Mouse (Mus musculus): ENCODE measurements at regions not wholly inside any gene's neighbourhood (a gene's known extent, or its start where the extent isn't known, plus 50 kb on each side); places are given as distances from the start of the nearest gene placed in this dataset.

GRCm38 (mm10) chrX:11657606-11658254, 330.1 kb downstream of the H2al1j start:
- DNase-seq: no peak

- DNase-seq: no peak
These were observed 335.7 kb downstream of the H2al1j start for GRCm38 (mm10) chrX:11663187-11663829.

DNA sequence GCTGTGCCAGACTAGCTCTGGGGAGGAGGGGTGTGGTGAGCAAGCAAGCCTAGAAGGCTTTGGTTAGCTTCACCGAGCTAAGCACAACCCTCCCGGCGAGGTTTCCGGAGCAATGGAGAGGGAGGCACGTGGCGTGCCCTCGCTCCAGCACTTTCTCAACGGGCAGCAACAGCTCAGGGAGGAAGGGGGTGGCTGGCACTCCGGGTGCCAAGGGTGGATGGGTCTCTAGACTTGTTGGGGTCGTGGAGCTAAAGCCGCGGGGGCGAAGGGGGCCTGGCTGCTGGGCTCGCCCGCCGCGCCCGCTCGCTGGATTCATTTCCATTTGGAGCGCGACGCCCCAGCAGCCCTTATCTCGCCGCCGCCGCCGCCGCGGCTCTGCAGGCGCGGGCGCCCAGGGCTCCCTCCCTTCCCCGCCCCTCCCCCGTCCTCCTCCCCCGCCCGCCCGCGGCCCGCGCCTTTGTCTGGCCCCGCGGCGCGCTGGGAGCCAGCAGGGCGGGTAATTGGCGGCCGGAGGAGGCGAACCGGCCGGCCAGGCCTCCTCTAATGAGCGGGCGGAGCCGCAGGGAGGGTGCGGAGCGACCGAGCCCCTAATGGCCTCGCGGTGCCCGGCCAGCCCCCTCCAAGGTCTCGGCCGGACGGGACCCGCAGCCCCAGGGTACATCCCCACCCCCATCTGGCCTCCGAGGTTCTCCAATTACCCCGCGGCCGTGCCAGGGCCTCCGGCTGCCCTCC, 336.9 kb downstream of the H2al1j start:
- DNase-seq: peak; percentile 72

GRCm38 (mm10) chrX:11665077-11665974, 337.7 kb downstream of the H2al1j start:
- peak; percentile 37 for DNase-seq

GRCm38 (mm10) chrX:11666517-11666916, 338.9 kb downstream of the H2al1j start:
- DNase-seq: no peak

GRCm38 (mm10) chrX:11671805-11672204, 344.2 kb downstream of the H2al1j start:
- no peak for DNase-seq

GRCm38 (mm10) chrX:11678086-11678485, 350.5 kb downstream of the H2al1j start:
- DNase-seq: no peak

DNA sequence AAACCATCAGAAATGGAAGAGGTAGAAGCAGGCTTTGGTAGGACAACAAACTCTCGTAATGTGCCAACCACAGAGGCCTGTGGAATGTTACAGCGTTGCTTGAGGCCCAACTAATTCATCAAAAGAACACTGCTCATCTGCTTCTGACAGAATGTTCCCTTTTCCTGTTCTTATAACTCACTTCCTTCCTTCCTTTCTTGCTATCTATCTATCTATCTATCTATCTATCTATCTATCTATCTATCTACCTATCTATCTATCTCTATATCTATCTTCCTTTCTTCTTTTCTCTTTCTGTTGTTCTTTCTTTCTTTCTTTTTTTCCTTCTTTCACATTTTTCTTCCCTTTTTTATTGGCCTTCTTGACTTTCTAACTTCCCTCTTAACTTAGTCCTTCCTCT, 353.7 kb downstream of the H2al1j start:
- DNase-seq: no peak

GRCm38 (mm10) chrX:11689989-11690405, 362.4 kb downstream of the H2al1j start:
- peak; percentile 58 for DNase-seq

GRCm38 (mm10) chrX:11690446-11690845, 362.8 kb downstream of the H2al1j start:
- no peak for DNase-seq

DNA sequence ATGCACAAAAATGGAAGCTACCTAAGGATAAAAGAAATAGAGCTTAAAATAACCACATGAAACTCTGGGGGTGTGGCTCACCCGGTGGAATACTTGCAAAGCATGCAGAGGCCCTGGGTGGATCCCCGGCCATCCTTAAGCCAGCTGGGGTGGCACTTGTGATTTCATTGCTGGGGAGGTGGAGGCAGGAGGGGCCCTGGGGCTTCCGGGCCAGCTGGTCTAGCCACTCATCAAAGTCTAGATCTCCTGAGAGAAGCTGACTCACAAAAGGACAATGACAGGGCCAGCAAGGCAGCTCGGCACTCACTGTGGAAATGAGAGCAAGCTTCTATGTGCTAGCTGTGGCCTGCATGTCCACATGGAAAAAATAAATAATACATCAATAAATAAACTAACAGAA, 363.4 kb downstream of the H2al1j start:
- DNase-seq: no peak

GRCm38 (mm10) chrX:11696565-11696964, 368.9 kb downstream of the H2al1j start:
- no peak for DNase-seq

GRCm38 (mm10) chrX:11701095-11701494, 373.5 kb downstream of the H2al1j start:
- no peak for DNase-seq

DNA sequence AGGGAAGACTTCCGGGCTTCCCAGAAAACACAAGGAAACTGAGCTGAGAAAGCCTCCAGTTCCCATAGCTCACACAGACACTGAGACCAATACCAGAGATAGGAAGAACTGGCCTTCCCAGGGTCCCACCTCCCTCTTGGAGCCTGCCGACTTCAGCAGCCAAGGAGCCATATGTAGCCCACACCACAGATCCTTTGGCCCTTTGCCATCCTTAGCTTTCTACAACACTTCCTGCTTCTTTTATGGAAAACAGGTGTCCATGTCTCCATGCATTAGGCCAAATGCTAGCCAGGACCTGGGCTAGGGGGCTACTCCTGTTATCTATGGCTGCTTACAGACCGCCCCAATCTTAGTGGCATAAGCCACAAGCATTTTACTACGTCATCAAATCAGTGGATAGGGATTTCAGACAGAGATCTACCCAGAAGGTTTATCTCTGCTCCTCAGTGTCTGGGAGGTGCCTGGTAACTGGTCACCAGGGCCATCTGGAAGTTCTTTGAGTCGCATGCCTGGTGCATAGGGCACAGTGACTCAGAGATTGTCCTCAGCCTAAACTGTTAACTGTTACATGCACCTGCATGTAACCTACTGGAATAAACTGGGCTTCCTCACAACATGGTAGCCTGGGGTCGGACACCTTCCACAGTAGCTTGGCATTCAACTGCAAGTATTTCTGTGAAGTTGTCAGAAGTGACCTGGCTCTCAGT, 378.4 kb downstream of the H2al1j start:
- no peak for DNase-seq

DNA sequence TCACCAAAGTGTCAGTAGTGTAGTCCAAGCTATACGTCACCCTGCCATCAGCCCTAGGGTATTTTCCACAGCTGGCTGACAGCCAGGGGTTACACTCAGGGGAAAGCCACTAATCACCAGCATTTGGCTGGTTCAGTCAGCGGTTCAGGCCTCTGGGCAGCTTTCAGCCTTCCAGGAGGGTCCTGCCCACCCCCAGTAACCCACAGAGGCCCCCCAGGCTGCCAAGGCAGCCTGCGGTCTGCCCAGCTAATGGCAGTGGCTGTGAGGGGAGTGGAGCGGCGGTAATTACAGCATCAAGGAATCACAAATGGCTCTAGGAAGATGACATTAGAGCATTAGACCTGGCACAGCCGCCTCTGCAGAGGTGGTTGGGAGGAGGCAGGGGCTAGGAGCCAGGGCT, 379.7 kb downstream of the H2al1j start:
- no peak for DNase-seq

- no peak for DNase-seq
These were observed 380.7 kb downstream of the H2al1j start for GRCm38 (mm10) chrX:11708325-11708724.

DNA sequence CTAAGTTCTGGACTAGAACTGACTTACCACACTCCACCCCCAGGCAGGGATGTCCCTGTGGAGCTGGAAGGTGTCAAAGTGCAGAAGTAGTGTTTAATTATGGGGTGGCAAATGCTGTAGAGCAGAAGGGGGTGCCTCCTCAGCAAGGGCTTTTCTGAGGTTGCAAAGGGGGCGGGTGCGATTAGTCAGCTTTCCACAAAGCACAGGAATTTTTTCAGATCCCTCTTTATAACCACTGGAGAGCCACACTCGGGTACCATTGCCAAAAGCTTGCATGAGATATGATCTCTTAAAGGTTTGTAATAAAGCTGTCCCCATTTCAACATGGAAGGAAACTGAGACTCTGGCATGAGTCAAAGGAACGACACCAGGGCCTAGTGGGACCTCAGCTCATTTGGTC, 381.7 kb downstream of the H2al1j start:
- DNase-seq: no peak

DNA sequence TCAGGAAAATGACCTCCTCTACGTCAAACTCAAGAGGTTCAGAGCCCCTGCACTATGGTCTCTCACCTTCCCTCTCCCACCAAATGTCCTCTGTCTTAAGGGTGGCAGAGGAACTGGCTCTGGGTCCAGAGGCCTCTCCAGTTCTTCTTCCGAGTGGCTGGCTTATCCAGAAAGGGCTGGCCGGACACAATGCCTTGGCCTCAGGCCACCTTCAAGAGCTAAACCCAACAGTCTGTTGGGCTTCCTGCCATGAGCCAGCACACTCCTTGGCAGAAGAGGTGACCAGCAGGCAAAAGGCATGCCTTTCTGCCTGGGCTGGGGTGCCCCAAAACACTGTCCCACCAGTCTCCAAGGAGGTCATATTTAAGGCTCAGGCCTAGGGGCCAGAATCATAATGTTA, 385.8 kb downstream of the H2al1j start:
- DNase-seq: no peak

GRCm38 (mm10) chrX:11716773-11717172, 389.2 kb downstream of the H2al1j start:
- DNase-seq: no peak

GRCm38 (mm10) chrX:11718778-11719177, 391.2 kb downstream of the H2al1j start:
- no peak for DNase-seq

DNA sequence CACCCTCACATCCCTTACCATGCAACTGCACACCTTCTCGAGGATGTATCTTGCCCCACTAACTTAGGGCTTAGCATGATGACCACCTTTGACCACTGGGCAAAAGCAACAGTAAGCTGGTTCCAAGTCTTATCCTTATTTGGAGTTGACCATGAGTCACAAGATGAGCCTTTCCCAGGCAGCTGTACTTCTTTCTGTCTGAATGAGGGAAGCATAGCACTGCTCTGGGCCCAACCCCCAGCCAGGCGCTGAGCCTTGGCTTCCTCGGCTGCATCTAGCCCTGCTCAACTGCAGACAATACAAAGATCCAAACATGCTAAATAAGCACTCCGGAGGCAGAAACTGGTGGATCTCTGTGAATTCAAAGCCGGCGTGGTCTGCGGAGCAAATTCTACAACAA, 392.9 kb downstream of the H2al1j start:
- DNase-seq: no peak

DNA sequence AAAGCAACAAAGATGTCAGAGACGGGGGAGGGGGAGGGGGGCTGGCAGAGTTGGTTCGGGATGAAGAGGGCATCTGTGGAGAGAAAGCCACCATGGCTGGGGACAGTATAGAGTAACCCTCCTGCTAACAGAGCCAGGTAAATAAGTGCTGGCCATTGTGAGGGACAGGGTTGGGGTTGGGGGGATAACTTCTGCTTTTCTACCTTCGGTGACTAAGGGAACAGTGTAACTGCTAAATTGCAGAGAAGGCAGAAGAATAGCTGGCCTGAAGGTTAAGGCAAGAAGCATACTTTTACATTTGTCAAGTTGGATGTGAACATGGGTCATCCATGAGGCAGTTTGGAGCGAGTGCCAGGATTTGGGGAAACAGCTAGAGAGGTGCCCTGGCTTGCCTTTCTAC, 395.1 kb downstream of the H2al1j start:
- DNase-seq: no peak
